Mouse (Mus musculus) lung, postnatal 0 days (tissue): ENCODE measurements around the gene Abhd8.

Experiments
- CTCF ChIP-seq: IDR thresholded peaks from 2 replicates; pipeline ENCODE4 v1.5.1; 2016; ENCODE audit warnings: antibody characterized with exemption, mild to moderate bottlenecking
- EP300 ChIP-seq: IDR thresholded peaks from 2 replicates; pipeline ENCODE4 v1.6.1; 2016; ENCODE audit warnings: antibody characterized with exemption, mild to moderate bottlenecking, control low read depth

DNA sequence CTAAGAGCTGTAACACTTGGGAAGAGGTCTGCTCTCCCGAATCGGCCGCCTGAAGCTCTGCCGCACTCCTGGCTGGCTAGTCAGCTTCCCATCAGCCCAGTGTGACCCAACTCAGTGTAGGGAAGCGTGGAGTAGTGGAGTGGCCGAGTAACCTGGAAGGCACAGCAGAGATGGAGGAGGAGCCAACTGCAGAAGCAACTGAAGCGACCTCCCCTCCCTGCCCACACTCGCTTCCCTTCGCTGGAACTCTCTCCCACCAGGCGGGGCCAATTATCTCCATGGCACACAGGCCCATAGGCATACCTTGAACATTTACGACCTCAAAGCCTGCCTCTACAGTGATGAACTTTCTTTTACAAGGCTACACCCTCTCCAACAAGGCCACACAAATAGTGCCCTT lies 11.7 kb downstream of the Abhd8 start:
- no peak for TF ChIP-seq CTCF
- no peak for TF ChIP-seq EP300
